Mouse (Mus musculus): ENCODE measurements at regions not wholly inside any gene's neighbourhood (a gene's known extent, or its start where the extent isn't known, plus 50 kb on each side); places are given as distances from the start of the nearest gene placed in this dataset.

- TF ChIP-seq CTCF (IDR thresholded peaks at IDR 0.05; ENCODE audit: low read depth, low read length) (no peak), GATA2 (IDR thresholded peaks at IDR 0.05; ENCODE audit: borderline replicate concordance, low read depth, low read length) (no peak), GATA1 (IDR thresholded peaks at IDR 0.05; ENCODE audit: borderline replicate concordance, low read length) (no peak), TAL1 (conservative IDR thresholded peaks at IDR 0.05; ENCODE audit: low read depth, low read length) (no peak)
These were observed 311.2 kb upstream of the Marcks start for GRCm38 (mm10) chr10:37449894-37450293.

Data from G1E (cell line).